Mouse (Mus musculus) frontal cortex, postnatal 25 days (tissue): ENCODE measurements around the gene Piwil1.

Experiments
- DNase-seq, 2 experiments: peaks; one replicate each; pipeline ENCODE4 v3.0.0; 2022; ENCODE audit warnings: low spot score in 2 of 2

Gene Piwil1

GRCm38 (mm10) chr5:128702224-128702623 lies at the start of gene Piwil1:
Gene Piwil1 (plus strand): TSS chr5:128702524.
- no peak for DNase-seq

DNA sequence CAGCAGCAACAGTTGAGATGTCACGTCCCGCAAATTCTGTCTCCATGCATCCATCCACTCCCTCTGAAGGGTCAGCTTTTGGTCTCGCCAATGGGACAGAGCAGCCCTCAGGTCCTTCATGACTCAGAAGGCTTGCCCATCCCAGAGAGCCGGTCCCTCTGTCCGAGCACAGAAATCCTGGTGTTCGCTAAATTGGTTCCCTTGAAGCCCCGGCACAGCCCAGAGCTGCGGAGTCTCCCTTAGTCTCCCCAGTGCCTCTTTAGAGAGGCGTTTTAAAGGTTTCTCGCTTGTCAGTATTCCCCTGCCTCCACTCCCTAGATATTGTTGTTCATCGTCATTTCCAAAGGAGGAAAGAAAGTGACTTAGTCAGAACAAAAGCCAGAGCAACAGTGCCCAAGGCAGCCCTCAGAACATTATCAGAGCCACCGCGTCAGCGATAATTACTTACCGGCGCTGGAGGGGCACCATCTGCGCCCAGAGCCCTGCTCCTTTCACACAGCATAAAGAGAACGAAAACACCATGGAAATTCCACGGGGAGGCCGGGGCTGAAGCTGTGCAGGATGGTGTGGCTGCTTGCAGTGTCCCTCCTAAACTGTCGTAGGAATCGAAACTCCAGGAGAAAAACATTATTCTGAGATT lies 45.7 kb upstream of the Piwil1 start:
- DNase-seq, result no peak

- DNase-seq, result no peak
These were observed 42.2 kb upstream of the Piwil1 start for GRCm38 (mm10) chr5:128660101-128660500.

DNA sequence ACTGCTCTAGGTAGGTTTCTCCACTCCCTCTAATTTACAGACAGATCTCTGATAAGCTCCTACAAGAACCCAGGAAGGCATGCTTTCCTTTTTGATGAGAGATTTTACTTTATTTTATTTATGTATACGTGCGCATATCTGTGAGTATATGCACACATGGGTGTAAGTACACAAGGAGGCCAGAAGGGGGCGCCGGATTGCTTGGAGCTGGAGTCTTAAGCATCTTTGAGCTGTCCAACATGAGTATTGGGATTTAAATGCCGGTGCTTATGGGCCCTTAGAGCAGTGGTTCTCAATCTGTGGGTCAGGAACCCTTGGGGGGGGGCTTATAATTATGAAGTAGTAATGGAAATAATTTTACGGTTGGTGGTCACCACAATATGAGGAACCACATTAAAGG lies 39.4 kb upstream of the Piwil1 start:
- DNase-seq, result no peak

DNA sequence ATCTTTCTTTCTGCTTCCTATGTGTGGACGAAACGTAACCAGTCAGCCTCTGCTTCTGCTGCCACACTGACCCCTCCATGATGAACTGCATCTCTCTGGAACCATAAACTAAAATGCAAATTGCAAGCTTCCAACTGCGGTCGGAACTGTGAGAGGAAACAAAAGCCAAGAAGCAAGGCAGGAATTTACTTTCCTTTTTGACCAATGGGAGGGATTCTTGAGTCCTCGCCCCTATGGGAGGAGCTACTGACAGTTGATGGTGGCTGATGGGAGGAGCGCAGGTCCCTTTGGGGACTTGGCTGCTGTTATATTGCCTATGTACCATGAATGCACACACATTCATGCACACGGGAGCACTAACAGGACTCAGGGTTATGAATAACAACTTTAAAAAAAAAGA lies 38.3 kb upstream of the Piwil1 start:
- DNase-seq, result no peak

DNA sequence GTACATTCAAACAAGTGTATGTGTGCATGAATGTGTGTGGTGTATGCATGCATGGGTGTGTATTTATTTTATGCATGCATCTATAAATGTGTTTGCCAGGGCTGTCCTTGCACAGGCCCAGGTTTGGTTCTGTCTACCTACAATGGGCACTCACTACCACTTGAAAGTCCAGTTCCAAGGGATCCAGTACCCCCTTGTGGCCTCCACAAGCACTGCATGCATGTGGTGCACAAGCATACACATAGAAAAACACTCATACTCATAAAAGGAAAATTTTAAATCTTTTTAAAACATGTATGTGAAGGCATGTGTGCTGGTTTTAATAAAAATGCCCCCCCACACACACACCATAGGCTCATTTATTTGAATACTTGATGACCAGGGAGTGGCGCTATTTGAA lies 37.3 kb upstream of the Piwil1 start:
- DNase-seq, result no peak

- DNase-seq, result no peak
These were observed 35.0 kb upstream of the Piwil1 start for GRCm38 (mm10) chr5:128667303-128667702.

GRCm38 (mm10) chr5:128674124-128674523 lies 28.2 kb upstream of the Piwil1 start:
- DNase-seq, result no peak

DNA sequence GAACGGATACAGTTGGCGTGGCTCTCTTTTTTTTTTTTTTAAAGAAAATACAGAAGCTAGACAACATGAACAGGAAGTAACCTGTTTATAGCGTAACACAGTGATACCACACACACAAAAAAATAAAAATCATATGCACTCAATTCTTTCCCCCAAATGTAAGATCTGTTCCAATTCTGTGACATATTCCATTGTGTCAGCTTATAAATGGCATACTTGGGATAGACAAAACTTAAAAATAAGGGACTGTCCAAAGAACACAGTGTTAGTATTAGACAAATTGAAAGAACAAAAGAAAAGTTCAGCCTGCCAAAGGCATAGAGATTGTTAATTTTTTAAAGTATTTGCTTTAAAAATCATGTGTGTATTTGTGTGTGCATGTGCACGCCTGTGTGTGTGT lies 25.0 kb upstream of the Piwil1 start:
- no peak for DNase-seq

- DNase-seq, result no peak
These were observed 24.5 kb upstream of the Piwil1 start for GRCm38 (mm10) chr5:128677861-128678260.

- DNase-seq, result no peak
These were observed 20.9 kb upstream of the Piwil1 start for GRCm38 (mm10) chr5:128681456-128681855.

- DNase-seq, result no peak
These were observed 18.1 kb upstream of the Piwil1 start for GRCm38 (mm10) chr5:128684192-128684591.

- DNase-seq, result no peak
These were observed 17.7 kb upstream of the Piwil1 start for GRCm38 (mm10) chr5:128684621-128685020.

GRCm38 (mm10) chr5:128687139-128687538 lies 15.2 kb upstream of the Piwil1 start:
- no peak for DNase-seq

GRCm38 (mm10) chr5:128694107-128694506 lies 8.2 kb upstream of the Piwil1 start:
- DNase-seq, result no peak

GRCm38 (mm10) chr5:128694611-128695325 lies 7.6 kb upstream of the Piwil1 start:
- no peak for DNase-seq

DNA sequence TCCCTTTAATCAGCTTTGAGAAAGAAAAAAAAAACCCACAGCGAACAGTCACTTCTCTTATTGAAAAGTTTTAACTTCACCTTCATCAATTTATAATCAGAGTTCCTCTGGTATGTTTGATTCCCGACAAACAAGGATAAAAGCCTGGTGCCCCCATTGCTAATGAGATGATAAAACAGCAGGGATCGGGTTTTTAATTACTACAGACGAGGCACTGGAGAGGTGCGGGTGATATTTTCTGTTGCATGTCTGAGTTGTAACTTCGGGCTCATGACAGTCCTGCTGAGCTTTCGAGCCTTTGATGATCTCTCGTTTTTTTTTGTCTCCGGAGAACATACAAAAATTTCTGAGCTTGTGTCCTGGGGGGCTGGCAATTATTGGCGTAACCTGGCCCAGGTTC lies 5.5 kb upstream of the Piwil1 start:
- DNase-seq, result no peak

- DNase-seq, result no peak
These were observed 1.6 kb upstream of the Piwil1 start for GRCm38 (mm10) chr5:128700716-128701115.

GRCm38 (mm10) chr5:128703688-128704087 lies 1.4 kb downstream of the Piwil1 start:
- DNase-seq, result no peak

GRCm38 (mm10) chr5:128704134-128704904 lies 2.0 kb downstream of the Piwil1 start:
- no peak for DNase-seq

DNA sequence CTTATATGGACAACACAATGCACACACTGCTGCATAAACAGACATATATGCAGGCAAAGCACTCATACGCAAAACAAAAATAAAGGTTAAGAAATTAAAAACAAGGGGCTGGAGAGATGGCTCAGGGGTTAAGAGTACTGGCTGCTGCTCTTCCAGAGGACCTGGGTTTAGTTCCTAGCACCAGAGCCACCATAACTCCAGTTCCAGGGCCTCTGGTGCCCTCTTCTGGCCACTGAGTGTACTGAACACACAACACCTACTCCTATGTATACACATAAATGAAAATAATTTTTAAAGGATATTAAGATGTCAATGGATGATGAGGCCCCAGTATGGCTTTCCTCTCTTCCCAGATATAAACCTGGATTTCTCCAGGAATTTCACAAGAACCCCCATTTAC lies 4.1 kb downstream of the Piwil1 start:
- no peak for DNase-seq

DNA sequence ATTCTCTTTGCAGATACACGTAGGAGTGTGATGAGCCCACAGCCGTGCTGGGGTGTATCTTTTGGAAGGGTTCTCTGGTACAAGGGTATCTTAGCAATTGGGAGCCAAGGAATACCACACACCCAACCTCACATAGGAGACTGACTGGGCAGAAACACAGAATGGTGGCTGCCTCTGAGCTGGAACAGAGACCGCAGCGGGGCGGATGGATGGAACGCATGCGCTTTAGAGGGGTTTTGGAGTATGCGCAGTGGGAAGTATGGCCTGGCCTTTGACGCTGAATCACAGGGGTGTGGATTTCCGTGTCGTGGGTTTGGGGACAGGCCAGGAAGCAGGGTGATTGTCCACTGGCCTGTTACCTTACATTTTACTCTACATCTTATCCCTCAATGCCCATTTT lies 4.9 kb downstream of the Piwil1 start:
- DNase-seq, result no peak

GRCm38 (mm10) chr5:128708929-128709328 lies 6.6 kb downstream of the Piwil1 start:
- no peak for DNase-seq
